Mouse (Mus musculus) kidney, adult 8-10 months (tissue): ENCODE results near the gene Cxcl10.

Source experiments
- DNase-seq, 2 experiments: peaks; one replicate each; pipeline ENCODE4 v3.0.0; 2022

Cxcl10 gene

DNA sequence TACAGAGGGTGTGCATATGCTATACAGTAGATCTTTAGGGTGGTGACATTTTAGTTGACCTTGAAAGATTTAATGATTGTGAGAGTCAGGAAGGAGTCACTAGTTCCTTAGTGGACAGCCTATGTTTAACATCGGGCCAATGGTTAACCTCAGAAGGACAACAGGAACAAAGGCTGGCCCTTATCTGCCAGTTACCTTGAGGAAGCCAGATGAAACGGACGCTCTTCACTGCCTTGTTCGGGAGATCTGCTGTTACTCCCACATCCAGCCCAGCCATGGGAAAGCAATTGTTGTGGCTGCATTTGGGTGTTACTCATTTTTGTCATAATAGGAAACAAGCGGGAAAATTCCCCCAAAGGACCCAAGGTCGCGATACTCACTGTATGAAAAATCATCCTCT, 34.9 kb downstream of the Cxcl10 start:
- DNase-seq, result no peak

DNA sequence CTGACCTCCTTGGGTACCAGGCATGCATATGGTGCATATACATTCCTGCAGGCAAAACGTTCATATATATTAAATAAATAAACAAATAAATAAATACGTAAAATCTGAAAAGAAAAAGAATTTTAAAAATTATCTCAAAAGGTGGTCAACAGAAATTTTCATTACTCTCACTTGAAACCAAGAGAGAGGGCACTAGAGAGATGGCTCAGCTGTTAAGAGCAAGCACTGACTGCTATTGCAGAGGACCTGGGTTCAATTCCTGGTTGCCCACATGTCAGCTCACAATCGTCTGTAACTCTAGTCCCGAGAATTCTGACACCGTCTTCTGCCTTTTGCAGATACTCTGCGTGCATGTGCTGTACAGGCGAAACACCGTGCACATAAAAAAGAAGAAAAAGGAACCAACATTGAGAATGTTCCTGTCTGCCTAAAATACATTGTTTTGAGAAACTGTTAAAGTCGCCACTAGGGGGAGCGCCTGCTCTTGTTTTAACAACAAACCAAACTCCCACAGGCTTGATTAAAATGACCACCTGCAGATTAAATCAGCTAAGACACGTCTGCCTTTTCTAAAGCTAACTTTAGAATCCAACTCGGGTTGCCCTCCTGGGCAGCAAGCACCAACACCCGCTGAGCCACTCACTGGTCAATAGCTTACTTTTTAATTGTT, 36.5 kb downstream of the Cxcl10 start:
- DNase-seq, result peak; percentile 80 to 93

- DNase-seq, result peak; percentile 93 to 96
These were observed 38.8 kb downstream of the Cxcl10 start, which contains the start of gene Sdad1 for GRCm38 (mm10) chr5:92309681-92310511. TSS of gene Sdad1 (minus strand) at chr5:92310479.

DNA sequence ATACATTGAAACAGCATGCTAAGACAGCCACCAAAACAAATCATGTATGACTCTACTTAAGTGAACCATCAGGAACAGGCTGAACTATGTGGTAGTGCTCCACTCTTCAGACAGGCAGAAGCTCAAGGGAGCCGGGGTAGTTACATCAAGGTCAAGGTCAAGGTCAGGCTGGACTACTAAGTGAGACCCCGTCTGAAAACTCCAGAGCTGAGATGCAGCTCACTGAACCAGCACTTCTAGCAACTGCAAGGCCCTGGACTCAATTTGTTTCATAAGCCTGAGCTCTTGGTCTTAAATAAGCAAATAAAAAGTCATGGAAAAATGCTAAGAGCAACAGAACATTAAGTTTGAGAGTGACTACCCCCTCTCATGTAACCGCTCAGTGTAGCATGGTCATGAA, 44.4 kb downstream of the Cxcl10 start:
- DNase-seq, result no peak

DNA sequence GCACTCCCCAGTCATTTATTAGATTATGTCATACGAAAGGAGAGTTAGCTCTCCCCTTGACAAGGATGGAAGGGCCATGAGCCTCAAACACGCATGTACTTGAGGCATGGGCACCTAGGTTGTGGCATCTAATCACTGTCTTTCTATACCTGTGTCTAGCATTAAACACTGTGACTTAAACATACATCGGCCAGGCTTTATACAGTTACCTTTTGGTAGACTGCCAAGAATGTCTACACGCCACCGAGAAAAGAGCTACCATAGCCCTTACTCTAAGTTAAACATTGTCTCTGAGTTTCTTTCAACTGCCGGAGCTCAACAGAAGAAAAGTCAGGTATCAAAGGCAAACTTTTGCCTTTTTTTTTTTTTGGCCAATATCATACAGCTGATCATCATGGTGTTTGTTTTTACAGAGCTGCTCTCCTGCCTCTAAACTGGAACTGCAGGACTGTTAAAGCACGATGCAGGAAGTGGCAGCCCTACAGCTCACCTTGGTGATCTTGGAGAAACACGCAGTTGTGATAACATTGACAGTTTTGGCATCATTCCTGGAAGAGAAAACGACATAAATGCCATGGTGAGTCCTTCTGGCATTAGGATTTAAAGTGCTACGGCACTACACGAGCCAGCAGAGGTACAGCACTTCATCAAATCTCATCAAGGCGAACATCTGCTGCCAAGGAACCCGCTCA, 46.4 kb downstream of the Cxcl10 start:
- no peak for DNase-seq
